Mouse (Mus musculus): ENCODE measurements around the gene Tgfb1i1. TPM values are rescaled to one million over a fixed set of nuclear protein-coding genes. Genes with fewer than 3 reads are reported as not detected.

Gene Tgfb1i1
- polyA plus RNA-seq, 1 experiment: not detected

DNA sequence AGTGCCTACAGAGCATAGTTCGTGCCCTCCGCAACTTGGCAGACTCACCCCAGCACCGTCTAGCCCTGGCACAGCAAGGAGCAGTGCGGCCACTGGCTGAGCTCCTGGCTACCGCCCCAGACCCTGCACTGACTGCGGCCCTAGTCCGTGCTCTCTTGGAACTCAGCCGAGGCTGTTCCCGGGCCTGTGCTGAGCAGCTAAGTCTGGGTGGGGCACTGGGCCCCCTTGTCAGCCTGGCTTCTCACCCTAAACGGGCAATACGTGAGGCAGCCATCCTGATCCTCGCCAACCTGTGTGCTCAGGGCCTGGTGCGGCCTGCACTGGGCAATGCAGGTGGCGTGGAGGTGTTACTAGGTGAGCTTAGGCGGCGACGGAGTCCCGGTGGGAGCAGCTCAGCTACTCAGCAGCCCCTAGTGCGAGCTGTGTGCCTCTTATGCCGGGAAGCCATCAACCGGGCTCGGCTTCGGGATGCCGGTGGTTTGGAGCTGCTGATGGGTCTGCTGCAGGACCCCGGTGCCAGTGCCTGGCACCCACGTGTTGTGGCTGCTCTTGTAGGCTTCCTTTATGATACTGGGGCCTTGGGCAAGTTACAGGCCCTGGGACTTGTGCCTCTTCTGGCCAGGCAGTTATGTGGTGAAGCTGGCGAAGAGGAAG, 6.4 kb upstream of the Tgfb1i1 start:
- H3K27ac ChIP-seq (ENCODE audit: insufficient read depth, low read depth, low read length): no peak overlapping the region
- 87% methylated on average over 27 of the region's 27 CpGs for WGBS
- peaks cover 11% of the 10 kb centered on the region for H3K4me1 ChIP-seq (ENCODE audit: control insufficient read depth, insufficient read depth, low read length)
- no peak overlapping the region for H3K4me3 ChIP-seq (ENCODE audit: insufficient read depth, low read depth, low read length)
- TF ChIP-seq POLR2A (IDR thresholded peaks at IDR 0.05; ENCODE audit: insufficient read depth, low read depth, low read length) (no peak), CTCF (IDR thresholded peaks at IDR 0.05; ENCODE audit: insufficient read depth, low read depth, low read length) (no peak)

DNA sequence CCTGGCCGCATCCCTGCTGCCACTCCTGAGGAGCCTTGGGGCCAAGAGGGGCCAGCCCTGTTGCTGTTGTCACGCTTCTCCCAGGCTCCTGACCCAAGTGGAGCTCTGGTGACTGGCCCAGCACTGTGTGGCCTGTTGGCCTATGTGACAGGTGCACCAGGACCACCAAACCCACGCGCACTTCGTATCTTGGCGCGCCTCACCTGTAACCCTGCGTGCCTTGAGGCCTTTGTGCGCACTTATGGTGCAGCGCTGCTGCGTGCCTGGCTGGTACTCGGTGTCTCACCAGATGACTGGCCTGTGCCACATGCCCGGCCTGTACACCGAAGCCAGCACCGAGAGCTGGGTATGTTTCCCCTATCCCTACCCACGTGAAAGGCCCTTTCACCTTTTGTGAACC, 4.3 kb upstream of the Tgfb1i1 start:
- no peak overlapping the region for H3K27ac ChIP-seq (ENCODE audit: insufficient read depth, low read depth, low read length)
- TF ChIP-seq POLR2A (IDR thresholded peaks at IDR 0.05; ENCODE audit: insufficient read depth, low read depth, low read length) (no peak), CTCF (IDR thresholded peaks at IDR 0.05; ENCODE audit: insufficient read depth, low read depth, low read length) (no peak)
- no peak overlapping the region for H3K4me3 ChIP-seq (ENCODE audit: insufficient read depth, low read depth, low read length)
- H3K4me1 ChIP-seq (ENCODE audit: control insufficient read depth, insufficient read depth, low read length): peaks cover 10% of the 10 kb centered on the region
- 96% methylated on average over 16 of the region's 16 CpGs for WGBS

DNA sequence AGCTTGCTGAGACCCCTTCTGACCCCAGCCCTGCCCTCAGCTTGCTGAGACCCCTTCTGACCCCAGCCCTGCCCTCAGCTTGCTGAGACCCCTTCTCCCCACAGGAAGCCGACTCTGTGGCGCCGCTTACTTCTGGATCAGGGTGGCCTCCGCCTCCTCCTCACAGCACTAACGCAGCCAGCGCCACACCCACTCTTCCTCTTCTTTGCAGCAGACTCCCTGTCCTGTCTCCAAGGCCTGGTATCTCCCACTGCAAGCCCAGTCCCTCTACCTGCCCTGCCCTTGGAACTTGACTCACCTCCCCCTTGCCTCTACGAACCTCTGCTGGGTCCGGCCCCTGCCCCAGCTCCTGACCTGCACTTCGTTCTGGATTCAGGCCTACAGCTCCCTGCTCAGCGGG, 2.7 kb upstream of the Tgfb1i1 start:
- TF ChIP-seq POLR2A (IDR thresholded peaks at IDR 0.05; ENCODE audit: insufficient read depth, low read depth, low read length) (no peak), CTCF (IDR thresholded peaks at IDR 0.05; ENCODE audit: insufficient read depth, low read depth, low read length) (no peak)
- Histone ChIP-seq H3K27ac (ENCODE audit: insufficient read depth, low read depth, low read length) (no peak overlapping the region), H3K4me3 (ENCODE audit: insufficient read depth, low read depth, low read length) (no peak overlapping the region), H3K4me1 (ENCODE audit: control insufficient read depth, insufficient read depth, low read length) (peaks cover 10% of the 10 kb centered on the region)
- 75% methylated on average over 10 of the region's 10 CpGs for WGBS

DNA sequence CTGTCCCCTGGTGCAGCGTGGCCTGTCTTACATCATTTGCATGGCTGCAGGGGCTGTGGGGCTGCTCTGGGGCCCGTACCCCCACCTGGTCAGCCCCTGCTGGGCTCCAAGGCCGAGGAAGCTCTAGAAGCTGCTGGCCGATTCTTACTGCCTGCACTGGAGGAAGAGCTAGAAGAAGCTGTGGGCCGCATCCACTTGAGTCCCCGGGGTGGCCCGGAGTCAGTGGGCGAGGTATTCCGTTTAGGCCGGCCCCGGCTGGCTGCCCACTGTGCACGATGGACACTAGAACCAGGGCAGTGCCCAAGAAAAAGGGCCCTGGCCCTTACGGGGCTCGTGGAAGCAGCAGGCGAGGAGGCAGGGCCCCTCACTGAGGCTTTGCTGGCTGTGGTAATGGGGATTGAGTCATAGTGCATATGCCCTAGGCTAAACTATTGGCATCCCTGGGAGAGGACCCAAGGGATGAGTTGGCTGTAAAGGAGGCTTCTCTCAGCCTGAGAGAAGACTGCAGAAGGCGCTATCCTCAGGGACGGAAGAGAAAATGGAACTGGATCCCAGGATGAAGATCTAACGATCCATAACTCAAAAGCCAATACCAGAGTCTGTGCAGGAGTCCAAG, 2.1 kb upstream of the Tgfb1i1 start:
- Histone ChIP-seq H3K27ac (ENCODE audit: insufficient read depth, low read depth, low read length) (no peak overlapping the region), H3K4me3 (ENCODE audit: insufficient read depth, low read depth, low read length) (no peak overlapping the region), H3K4me1 (ENCODE audit: control insufficient read depth, insufficient read depth, low read length) (peaks cover 10% of the 10 kb centered on the region)
- 90% methylated on average over 18 of the region's 18 CpGs for WGBS
- TF ChIP-seq POLR2A (IDR thresholded peaks at IDR 0.05; ENCODE audit: insufficient read depth, low read depth, low read length): no peak
- TF ChIP-seq CTCF (IDR thresholded peaks at IDR 0.05; ENCODE audit: insufficient read depth, low read depth, low read length): no peak

- WGBS: 85% methylated on average over 4 of the region's 4 CpGs
- Histone ChIP-seq H3K4me1 (ENCODE audit: control insufficient read depth, insufficient read depth, low read length) (peaks cover 7% of the 10 kb centered on the region), H3K4me3 (ENCODE audit: insufficient read depth, low read depth, low read length) (no peak overlapping the region), H3K27ac (ENCODE audit: insufficient read depth, low read depth, low read length) (no peak overlapping the region)
- no peak for TF ChIP-seq CTCF (IDR thresholded peaks at IDR 0.05; ENCODE audit: insufficient read depth, low read depth, low read length)
- TF ChIP-seq POLR2A (IDR thresholded peaks at IDR 0.05; ENCODE audit: insufficient read depth, low read depth, low read length): no peak
Measured at GRCm38 (mm10) chr7:128245547-128245946, 1.1 kb upstream of the Tgfb1i1 start.

GRCm38 (mm10) chr7:128247443-128247842, 831 bp downstream of the Tgfb1i1 start:
- Histone ChIP-seq H3K4me1 (ENCODE audit: control insufficient read depth, insufficient read depth, low read length) (peaks cover 13% of the 10 kb centered on the region), H3K27ac (ENCODE audit: insufficient read depth, low read depth, low read length) (peak overlapping the region; percentile 35; the same call in 1 of the 2 replicates), H3K4me3 (ENCODE audit: insufficient read depth, low read depth, low read length) (peak overlapping the region; percentile 40)
- 0 out of 2 replicates have a peak, but pooled peaks have one; percentile 27 for TF ChIP-seq CTCF (IDR thresholded peaks at IDR 0.05; ENCODE audit: insufficient read depth, low read depth, low read length)
- no peak for TF ChIP-seq POLR2A (IDR thresholded peaks at IDR 0.05; ENCODE audit: insufficient read depth, low read depth, low read length)
- WGBS: 1% methylated on average over 13 of the region's 13 CpGs

GRCm38 (mm10) chr7:128248081-128249042, 1.8 kb downstream of the Tgfb1i1 start:
- TF ChIP-seq POLR2A (IDR thresholded peaks at IDR 0.05; ENCODE audit: insufficient read depth, low read depth, low read length) (no peak), CTCF (IDR thresholded peaks at IDR 0.05; ENCODE audit: insufficient read depth, low read depth, low read length) (no peak)
- Histone ChIP-seq H3K4me3 (ENCODE audit: insufficient read depth, low read depth, low read length) (no peak overlapping the region), H3K27ac (ENCODE audit: insufficient read depth, low read depth, low read length) (no peak overlapping the region), H3K4me1 (ENCODE audit: control insufficient read depth, insufficient read depth, low read length) (peaks cover 22% of the 10 kb centered on the region)
- WGBS: 88% methylated on average over 10 of the region's 10 CpGs

GRCm38 (mm10) chr7:128249998-128250397, 3.4 kb downstream of the Tgfb1i1 start:
- Histone ChIP-seq H3K4me3 (ENCODE audit: insufficient read depth, low read depth, low read length) (no peak overlapping the region), H3K4me1 (ENCODE audit: control insufficient read depth, insufficient read depth, low read length) (peaks cover 22% of the 10 kb centered on the region), H3K27ac (ENCODE audit: insufficient read depth, low read depth, low read length) (no peak overlapping the region)
- TF ChIP-seq CTCF (IDR thresholded peaks at IDR 0.05; ENCODE audit: insufficient read depth, low read depth, low read length) (no peak), POLR2A (IDR thresholded peaks at IDR 0.05; ENCODE audit: insufficient read depth, low read depth, low read length) (no peak)
- 92% methylated on average over 5 of the region's 5 CpGs for WGBS

All from olfactory bulb, adult 2 months (tissue).